Mouse (Mus musculus) liver, postnatal 0 days (tissue): ENCODE measurements at regions not wholly inside any gene's neighbourhood (a gene's known extent, or its start where the extent isn't known, plus 50 kb on each side); places are given as distances from the start of the nearest gene placed in this dataset.

Experiments
- ATAC-seq: fragments of 200-750 bp; cut with Nextera tagmentation; 2 replicates; pipeline ENCODE4 v1.8.0; 2017; ENCODE audit warnings: mild to moderate bottlenecking, moderate library complexity
- DNase-seq: peaks from one replicate; pipeline ENCODE4 v3.0.0-alpha.2; 2016
- H3K27ac ChIP-seq: fragments of 300-500 bp; sonication (generic); 2 replicates; pipeline ENCODE4 v1.5.1; 2014; ENCODE audit warnings: antibody characterized with exemption, moderate library complexity, mild to moderate bottlenecking, low read depth
- H3K27me3 ChIP-seq: fragments of 300-500 bp; sonication (generic); 2 replicates; pipeline ENCODE4 v1.6.1; 2014; ENCODE audit warnings: low read length, control low read depth, mixed read lengths; ENCODE audit not compliant: insufficient read depth
- H3K36me3 ChIP-seq: fragments of 300-500 bp; sonication (generic); replicated peaks from 2 replicates; pipeline ENCODE4 v1.6.1; 2014; ENCODE audit warnings: mild to moderate bottlenecking, control low read depth, low read length, moderate library complexity, mixed read lengths; ENCODE audit not compliant: insufficient read depth
- H3K4me1 ChIP-seq: fragments of 300-500 bp; sonication (generic); 2 replicates; pipeline ENCODE4 v1.6.1; 2014; ENCODE audit warnings: antibody characterized with exemption, mild to moderate bottlenecking, control low read depth; ENCODE audit not compliant: insufficient read depth
- H3K4me2 ChIP-seq: fragments of 300-500 bp; sonication (generic); 2 replicates; pipeline ENCODE4 v1.6.1; 2014; ENCODE audit warnings: low read depth, mild to moderate bottlenecking, low read length, moderate library complexity, mixed read lengths
- H3K4me3 ChIP-seq: fragments of 300-500 bp; sonication (generic); 2 replicates; pipeline ENCODE4 v1.5.1; 2014; ENCODE audit warnings: low read depth, low read length
- H3K9ac ChIP-seq: fragments of 300-500 bp; sonication (generic); replicated peaks from 2 replicates; pipeline ENCODE4 v1.6.1; 2014; ENCODE audit warnings: mild to moderate bottlenecking, moderate library complexity
- H3K9me3 ChIP-seq: fragments of 300-500 bp; sonication (generic); 2 replicates; pipeline ENCODE4 v1.6.1; 2016; ENCODE audit warnings: mild to moderate bottlenecking, control low read depth, low read length, mixed read lengths
- CTCF ChIP-seq: sonication (generic); IDR thresholded peaks from 2 replicates; pipeline ENCODE4 v1.5.1; 2016; ENCODE audit warnings: antibody characterized with exemption, low read depth
- EP300 ChIP-seq: IDR thresholded peaks from 2 replicates; pipeline ENCODE4 v1.6.1; 2016; ENCODE audit warnings: antibody characterized with exemption, low read depth, mild to moderate bottlenecking
- WGBS: fragments of 180-500 bp; shearing (Covaris S2); extraction: QIAGEN DNeasy Blood & Tissue Kit; methylation state at CpG from one replicate; pipeline ENCODE4 v1.1.7; 2014; ENCODE audit not compliant: insufficient replicate concordance; 5-methylcytosine and 5-hydroxymethylcytosine counted together

DNA sequence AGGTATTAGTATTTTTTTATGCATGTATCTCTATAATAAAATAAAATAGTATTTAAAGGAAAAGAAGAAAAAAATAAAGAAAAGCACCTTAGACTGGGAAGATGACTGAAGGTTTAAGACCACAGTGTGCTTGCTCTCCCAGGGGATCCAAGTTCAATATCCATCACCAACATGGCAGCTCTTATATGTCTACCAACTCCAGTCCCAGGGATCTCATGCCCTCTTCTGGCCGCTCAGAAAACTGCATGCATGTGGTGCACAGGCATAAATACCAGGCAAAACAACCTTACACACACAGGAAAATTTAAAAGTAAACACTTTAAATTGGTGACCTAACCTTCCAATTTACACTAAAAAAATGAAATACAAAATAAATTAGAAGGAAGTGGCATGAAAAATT lies 586.6 kb upstream of the Cntn4 start:
- DNase-seq (peak; percentile 15), ATAC-seq (no peak)
- no peak for TF ChIP-seq EP300
- TF ChIP-seq CTCF = peak; percentile 51
- Histone ChIP-seq H3K27ac (no peak overlapping the region), H3K27me3 (no peaks in the 10 kb centered on the region), H3K9ac (no peak overlapping the region), H3K9me3 (no peaks in the 10 kb centered on the region), H3K36me3 (no peaks in the 10 kb centered on the region), H3K4me1 (no peaks in the 10 kb centered on the region), H3K4me3 (no peak overlapping the region), H3K4me2 (no peak overlapping the region)
- WGBS = 8% methylated on average over 1 of the region's 1 CpGs
